Mouse (Mus musculus): ENCODE measurements around the gene Rpl19.

DNA sequence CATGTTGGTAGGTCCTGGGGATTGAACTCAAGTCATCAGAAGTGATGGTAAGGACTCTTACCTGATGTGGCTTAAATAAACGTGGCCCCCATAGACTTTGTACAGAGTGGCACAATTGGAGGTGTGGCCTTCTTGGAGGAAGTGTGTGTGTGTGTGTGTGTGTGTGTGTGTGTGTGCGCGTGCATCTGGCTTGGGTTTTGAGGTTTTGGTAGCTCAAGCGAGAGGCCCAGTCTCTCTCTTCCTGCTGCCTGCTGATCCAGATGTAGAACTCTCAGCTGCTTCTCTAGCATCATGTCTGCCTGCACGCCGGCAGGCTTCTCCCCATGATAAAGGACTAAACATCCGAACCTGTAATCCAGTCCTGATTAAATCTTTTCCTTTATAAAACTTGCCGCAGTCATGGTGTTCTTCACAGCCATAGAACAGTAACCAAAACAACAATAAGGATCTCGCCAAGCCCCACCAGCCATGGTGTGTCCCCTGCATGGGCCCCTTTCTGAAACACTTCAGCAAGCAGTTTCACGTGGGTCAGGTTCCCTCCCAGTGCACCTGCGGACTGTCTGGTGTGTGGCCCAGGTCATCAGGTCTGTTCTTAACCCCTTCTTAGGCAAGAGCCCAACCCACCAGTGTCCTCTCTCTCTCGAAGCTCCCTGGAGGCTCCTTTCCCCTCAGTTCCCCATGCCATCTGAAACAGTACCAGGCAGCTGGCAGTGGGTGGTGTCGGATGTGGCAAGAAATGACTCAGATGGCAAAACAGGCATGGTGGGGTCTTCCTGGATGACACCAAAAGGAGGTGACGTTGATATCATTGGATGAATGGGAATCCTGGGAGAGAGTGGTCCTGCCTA, 23.4 kb downstream of the Rpl19 start:
- TF ChIP-seq CTCF (IDR thresholded peaks at IDR 0.05; ENCODE audit: borderline replicate concordance, extremely low read depth, insufficient read depth, insufficient read length) = no peak
- TF ChIP-seq POLR2A (IDR thresholded peaks at IDR 0.05; ENCODE audit: borderline replicate concordance, extremely low read depth, insufficient read depth, insufficient read length, poor library complexity, severe bottlenecking) = no peak

Data from brain, embryonic 14.5 days (tissue).